Mouse (Mus musculus) cerebellum, adult 2 months (tissue): ENCODE measurements around the gene Trim7. TPM values are rescaled to one million over a fixed set of nuclear protein-coding genes. Genes with fewer than 3 reads are reported as not detected.
A peak's percentile ranks its signal among the peaks of the same experiment; 100 is the strongest.

Source experiments
- DNase-seq, 2 experiments: peaks; one replicate each; pipeline ENCODE4 v3.0.0; 2021
- H3K27ac ChIP-seq: fragments of 200-500 bp; 2 replicates; pipeline ENCODE4 v1.5.1; 2012; ENCODE audit warnings: low read length, control low read depth, inconsistent platforms; ENCODE audit not compliant: insufficient read depth
- H3K27me3 ChIP-seq: fragments of 200-500 bp; 2 replicates; pipeline ENCODE4 v1.6.1; 2012; ENCODE audit warnings: inconsistent platforms, mild to moderate bottlenecking, low read length, moderate library complexity; ENCODE audit not compliant: control insufficient read depth, insufficient read depth
- H3K4me1 ChIP-seq: fragments of 200-500 bp; 2 replicates; pipeline ENCODE4 v1.6.1; 2011; ENCODE audit warnings: low read length; ENCODE audit not compliant: control insufficient read depth, insufficient read depth
- H3K4me3 ChIP-seq: fragments of 200-500 bp; replicated peaks from 2 replicates; pipeline ENCODE3; 2011; ENCODE audit warnings: mild to moderate bottlenecking, low read depth, low read length, control low read depth; ENCODE audit not compliant: insufficient read depth
- CTCF ChIP-seq: fragments of 200-500 bp; IDR thresholded peaks from 2 replicates; pipeline ENCODE4 v1.5.1; 2011; ENCODE audit warnings: low read depth, mild to moderate bottlenecking, control low read depth, low read length, moderate library complexity, borderline replicate concordance; ENCODE audit not compliant: insufficient read depth
- POLR2A ChIP-seq: fragments of 200-500 bp; IDR thresholded peaks from 2 replicates; pipeline ENCODE4 v1.6.1; 2011; ENCODE audit warnings: low read length, control low read depth, borderline replicate concordance; ENCODE audit not compliant: insufficient read depth
- WGBS: fragments of 180-500 bp; shearing (Covaris S2); methylation state at CpG from one replicate; pipeline ENCODE4 v1.1.7; 2018; 5-methylcytosine and 5-hydroxymethylcytosine counted together
- polyA plus RNA-seq: library from polyadenylated mRNA; depleted of rRNA; stranded (reverse); fragments of >200 nt; gene quantifications from 2 replicates; pipeline ENCODE4 v1.2.3, GENCODE M21; 2012

Trim7 gene
- polyA plus RNA-seq, 1 experiment = 4.7 TPM

- DNase-seq = peak in 1 of 2 experiments; percentile 42
- TF ChIP-seq POLR2A (no peak), CTCF (no peak)
- Histone ChIP-seq H3K4me3 (peak overlapping the region; percentile 68), H3K27me3 (no peaks in the 10 kb centered on the region), H3K4me1 (0 out of 2 replicates have a peak, but pooled peaks cover 4% of the 10 kb centered on the region), H3K27ac (peak overlapping the region; percentile 25)
- 2% methylated on average over 23 of the region's 23 CpGs for WGBS
Observed at GRCm38 (mm10) chr11:48852624-48853473, 26.9 kb downstream of the Trim7 start.

GRCm38 (mm10) chr11:48853474-48854180 lies 27.7 kb downstream of the Trim7 start:
- 4% methylated on average over 31 of the region's 31 CpGs for WGBS
- DNase-seq = peak; percentile 87 to 97
- Histone ChIP-seq H3K27ac (peak overlapping the region; percentile 25; the same call in 1 of the 2 replicates), H3K4me1 (peaks cover 4% of the 10 kb centered on the region; the same call in 1 of the 2 replicates), H3K4me3 (peak overlapping the region; percentile 68), H3K27me3 (no peaks in the 10 kb centered on the region)
- TF ChIP-seq CTCF = no peak
- TF ChIP-seq POLR2A = no peak

- 0% methylated on average over 6 of the region's 6 CpGs for WGBS
- Histone ChIP-seq H3K4me3 (no peak overlapping the region), H3K27me3 (no peaks in the 10 kb centered on the region), H3K4me1 (no peaks in the 10 kb centered on the region; the same call in 1 of the 2 replicates), H3K27ac (no peak overlapping the region)
- peak; percentile 41 to 53 for DNase-seq
- peak; percentile 60 for TF ChIP-seq CTCF
- no peak for TF ChIP-seq POLR2A
Observed at GRCm38 (mm10) chr11:48859014-48859413, 33.1 kb downstream of the Trim7 start.

- H3K27ac ChIP-seq = no peak overlapping the region
- no peak for DNase-seq
- H3K4me1 ChIP-seq = no peaks in the 10 kb centered on the region; the same call in 1 of the 2 replicates
- WGBS = 87% methylated on average over 1 of the region's 1 CpGs
- no peak for TF ChIP-seq CTCF
- no peak for TF ChIP-seq POLR2A
- H3K4me3 ChIP-seq = no peak overlapping the region
- H3K27me3 ChIP-seq = no peaks in the 10 kb centered on the region
Observed at GRCm38 (mm10) chr11:48862784-48863319, 36.9 kb downstream of the Trim7 start.

GRCm38 (mm10) chr11:48863808-48864207 lies 37.9 kb downstream of the Trim7 start:
- 88% methylated on average over 3 of the region's 3 CpGs for WGBS
- DNase-seq = no peak
- Histone ChIP-seq H3K27me3 (no peaks in the 10 kb centered on the region), H3K4me3 (no peak overlapping the region), H3K27ac (no peak overlapping the region), H3K4me1 (no peaks in the 10 kb centered on the region; the same call in 1 of the 2 replicates)
- TF ChIP-seq CTCF (no peak), POLR2A (no peak)

- H3K4me3 ChIP-seq = no peak overlapping the region
- no peak overlapping the region for H3K27ac ChIP-seq
- H3K27me3 ChIP-seq = no peaks in the 10 kb centered on the region
- 92% methylated on average over 9 of the region's 9 CpGs for WGBS
- DNase-seq = no peak
- H3K4me1 ChIP-seq = no peaks in the 10 kb centered on the region
- no peak for TF ChIP-seq POLR2A
- TF ChIP-seq CTCF = no peak
Observed at GRCm38 (mm10) chr11:48866481-48866880, 40.5 kb downstream of the Trim7 start.

- no peaks in the 10 kb centered on the region for H3K27me3 ChIP-seq
- DNase-seq = no peak
- H3K4me3 ChIP-seq = no peak overlapping the region
- H3K4me1 ChIP-seq = no peaks in the 10 kb centered on the region
- no peak overlapping the region for H3K27ac ChIP-seq
- no peak for TF ChIP-seq CTCF
- no peak for TF ChIP-seq POLR2A
- 83% methylated on average over 7 of the region's 7 CpGs for WGBS
Observed at GRCm38 (mm10) chr11:48869380-48870110, 43.6 kb downstream of the Trim7 start.
